Mouse (Mus musculus) heart, embryonic 15.5 days (tissue): ENCODE data around the gene Triobp. TPM values are rescaled to one million over a fixed set of nuclear protein-coding genes. Genes with fewer than 3 reads are reported as not detected.

Source experiments
- ATAC-seq: fragments of 200-750 bp; cut with Nextera tagmentation; replicated peaks from 2 replicates; pipeline ENCODE4 v1.8.0; 2017; ENCODE audit warnings: low read depth, moderate TSS enrichment; ENCODE audit not compliant: insufficient number of reproducible peaks, insufficient read depth, low FRiP score
- H3K27ac ChIP-seq: fragments of 300-500 bp; sonication (generic); 2 replicates; pipeline ENCODE4 v1.5.1; 2015; ENCODE audit warnings: mild to moderate bottlenecking, inconsistent platforms
- H3K27me3 ChIP-seq: fragments of 300-500 bp; sonication (generic); 2 replicates; pipeline ENCODE4 v1.6.1; 2015; ENCODE audit warnings: inconsistent platforms
- H3K36me3 ChIP-seq: fragments of 300-500 bp; sonication (generic); 2 replicates; pipeline ENCODE4 v1.6.1; 2015; ENCODE audit warnings: mild to moderate bottlenecking, inconsistent platforms
- H3K4me1 ChIP-seq: fragments of 300-500 bp; sonication (generic); replicated peaks from 2 replicates; pipeline ENCODE4 v1.6.1; 2015; ENCODE audit warnings: inconsistent platforms
- H3K4me2 ChIP-seq: fragments of 300-500 bp; sonication (generic); 2 replicates; pipeline ENCODE4 v1.6.1; 2015; ENCODE audit warnings: inconsistent platforms, mild to moderate bottlenecking, moderate library complexity
- H3K4me3 ChIP-seq: fragments of 300-500 bp; sonication (generic); 2 replicates; pipeline ENCODE4 v1.5.1; 2015; ENCODE audit warnings: mild to moderate bottlenecking, inconsistent platforms
- H3K9ac ChIP-seq: fragments of 300-500 bp; sonication (generic); 2 replicates; pipeline ENCODE4 v1.6.1; 2015; ENCODE audit warnings: mild to moderate bottlenecking, inconsistent platforms
- H3K9me3 ChIP-seq: fragments of 300-500 bp; sonication (generic); replicated peaks from 2 replicates; pipeline ENCODE4 v1.6.1; 2016; ENCODE audit warnings: inconsistent platforms
- WGBS: fragments of 180-500 bp; shearing (Covaris S2); methylation state at CpG from one replicate; pipeline ENCODE4 v1.1.7; 2015; ENCODE audit warnings: mixed read lengths; 5-methylcytosine and 5-hydroxymethylcytosine counted together
- polyA plus RNA-seq: library from polyadenylated mRNA; unstranded; fragments of >200 nt; fragmentation: Nextera tagmentation; extraction: Ambion mirVana; gene quantifications from 2 replicates; pipeline ENCODE4 v1.2.1, GENCODE M21; 2015

The Triobp gene
- polyA plus RNA-seq, 1 experiment from 2014 or later = 36.8 TPM

- 6% methylated on average over 9 of the region's 9 CpGs for WGBS
These were observed 4.9 kb upstream of the Triobp start for GRCm38 (mm10) chr15:78942663-78943062.

GRCm38 (mm10) chr15:78946232-78946631, 1.3 kb upstream of the Triobp start:
- ATAC-seq = no peak
- no peak overlapping the region for H3K27ac ChIP-seq
- H3K27me3 ChIP-seq = peaks cover 23% of the 10 kb centered on the region
- WGBS = 76% methylated on average over 7 of the region's 7 CpGs
- no peak overlapping the region for H3K4me3 ChIP-seq
- H3K4me1 ChIP-seq = peaks cover 16% of the 10 kb centered on the region
- peaks cover 3% of the 10 kb centered on the region for H3K36me3 ChIP-seq
- no peaks in the 10 kb centered on the region for H3K9me3 ChIP-seq
- no peak overlapping the region for H3K4me2 ChIP-seq
- H3K9ac ChIP-seq = no peak overlapping the region

More at GRCm38 (mm10) chr15:78942663-78943062, 4.9 kb upstream of the Triobp start:
- H3K36me3 ChIP-seq = peaks cover 36% of the 10 kb centered on the region
- peak overlapping the region; percentile 45; the same call in 1 of the 2 replicates for H3K9ac ChIP-seq
- no peaks in the 10 kb centered on the region for H3K9me3 ChIP-seq
- peak overlapping the region; percentile 48 for H3K4me3 ChIP-seq
- peak; percentile 32; the same call in 1 of the 2 replicates for ATAC-seq
- H3K4me1 ChIP-seq = peaks cover 8% of the 10 kb centered on the region
- H3K4me2 ChIP-seq = peak overlapping the region; percentile 72
- H3K27ac ChIP-seq = peak overlapping the region; percentile 31; the same call in 1 of the 2 replicates
- H3K27me3 ChIP-seq = peaks cover 11% of the 10 kb centered on the region; the same call in 1 of the 2 replicates

GRCm38 (mm10) chr15:78948152-78948725, 715 bp downstream of the Triobp start:
- Histone ChIP-seq H3K27ac (no peak overlapping the region), H3K9ac (peak overlapping the region; percentile 53), H3K4me1 (peaks cover 13% of the 10 kb centered on the region), H3K4me3 (peak overlapping the region; percentile 47), H3K4me2 (peak overlapping the region; percentile 72), H3K36me3 (no peaks in the 10 kb centered on the region), H3K9me3 (no peaks in the 10 kb centered on the region), H3K27me3 (peaks cover 23% of the 10 kb centered on the region)
- WGBS = 6% methylated on average over 11 of the region's 11 CpGs
- ATAC-seq = no peak

- ATAC-seq = no peak
- H3K4me2 ChIP-seq = no peak overlapping the region
- peaks cover 23% of the 10 kb centered on the region for H3K27me3 ChIP-seq
- no peak overlapping the region for H3K9ac ChIP-seq
- 99% methylated on average over 3 of the region's 3 CpGs for WGBS
- no peaks in the 10 kb centered on the region for H3K36me3 ChIP-seq
- H3K9me3 ChIP-seq = no peaks in the 10 kb centered on the region
- H3K4me3 ChIP-seq = no peak overlapping the region
- peaks cover 13% of the 10 kb centered on the region for H3K4me1 ChIP-seq
- no peak overlapping the region for H3K27ac ChIP-seq
These were observed 1.4 kb downstream of the Triobp start for GRCm38 (mm10) chr15:78948883-78949282.

- Histone ChIP-seq H3K27me3 (no peaks in the 10 kb centered on the region), H3K27ac (no peak overlapping the region), H3K9me3 (no peaks in the 10 kb centered on the region), H3K4me1 (no peaks in the 10 kb centered on the region; the same call in 1 of the 2 replicates), H3K4me2 (no peak overlapping the region), H3K4me3 (no peak overlapping the region), H3K36me3 (no peaks in the 10 kb centered on the region), H3K9ac (no peak overlapping the region)
- no peak for ATAC-seq
- 67% methylated on average over 3 of the region's 3 CpGs for WGBS
These were observed 8.1 kb downstream of the Triobp start for GRCm38 (mm10) chr15:78955663-78956062.

- no peak for ATAC-seq
- Histone ChIP-seq H3K4me1 (no peaks in the 10 kb centered on the region; the same call in 1 of the 2 replicates), H3K4me2 (no peak overlapping the region), H3K9ac (no peak overlapping the region), H3K27ac (no peak overlapping the region), H3K4me3 (no peak overlapping the region), H3K36me3 (no peaks in the 10 kb centered on the region), H3K27me3 (no peaks in the 10 kb centered on the region), H3K9me3 (no peaks in the 10 kb centered on the region)
- WGBS = 76% methylated on average over 4 of the region's 4 CpGs
These were observed 8.8 kb downstream of the Triobp start for GRCm38 (mm10) chr15:78956351-78956750.

GRCm38 (mm10) chr15:78957021-78957420, 9.5 kb downstream of the Triobp start:
- no peak overlapping the region for H3K9ac ChIP-seq
- no peak overlapping the region for H3K4me3 ChIP-seq
- no peaks in the 10 kb centered on the region for H3K9me3 ChIP-seq
- no peaks in the 10 kb centered on the region; the same call in 1 of the 2 replicates for H3K4me1 ChIP-seq
- H3K36me3 ChIP-seq = no peaks in the 10 kb centered on the region
- no peak overlapping the region for H3K27ac ChIP-seq
- WGBS = 50% methylated on average over 15 of the region's 15 CpGs
- H3K27me3 ChIP-seq = no peaks in the 10 kb centered on the region
- no peak for ATAC-seq
- no peak overlapping the region for H3K4me2 ChIP-seq

- Histone ChIP-seq H3K4me2 (no peak overlapping the region), H3K27ac (no peak overlapping the region), H3K4me3 (no peak overlapping the region), H3K36me3 (no peaks in the 10 kb centered on the region), H3K4me1 (peaks cover 5% of the 10 kb centered on the region; the same call in 1 of the 2 replicates), H3K9ac (no peak overlapping the region), H3K27me3 (no peaks in the 10 kb centered on the region), H3K9me3 (no peaks in the 10 kb centered on the region)
- 84% methylated on average over 11 of the region's 11 CpGs for WGBS
- no peak for ATAC-seq
These were observed 12.0 kb downstream of the Triobp start for GRCm38 (mm10) chr15:78959537-78959936.

GRCm38 (mm10) chr15:78960088-78960487, 12.6 kb downstream of the Triobp start:
- Histone ChIP-seq H3K36me3 (no peaks in the 10 kb centered on the region), H3K27me3 (no peaks in the 10 kb centered on the region), H3K9ac (no peak overlapping the region), H3K4me1 (peaks cover 5% of the 10 kb centered on the region; the same call in 1 of the 2 replicates), H3K4me3 (no peak overlapping the region), H3K27ac (no peak overlapping the region), H3K9me3 (no peaks in the 10 kb centered on the region), H3K4me2 (no peak overlapping the region)
- 60% methylated on average over 4 of the region's 4 CpGs for WGBS
- ATAC-seq = no peak

GRCm38 (mm10) chr15:78962885-78963284, 15.4 kb downstream of the Triobp start:
- Histone ChIP-seq H3K36me3 (no peaks in the 10 kb centered on the region), H3K4me3 (no peak overlapping the region), H3K27me3 (no peaks in the 10 kb centered on the region), H3K4me1 (0 out of 2 replicates have a peak, but pooled peaks cover 5% of the 10 kb centered on the region), H3K9me3 (no peaks in the 10 kb centered on the region), H3K27ac (no peak overlapping the region), H3K4me2 (no peak overlapping the region), H3K9ac (no peak overlapping the region)
- 23% methylated on average over 2 of the region's 2 CpGs for WGBS
- ATAC-seq = 0 out of 2 replicates have a peak, but pooled peaks have one; percentile 23

GRCm38 (mm10) chr15:78971626-78972025, 24.1 kb downstream of the Triobp start:
- no peaks in the 10 kb centered on the region for H3K9me3 ChIP-seq
- no peaks in the 10 kb centered on the region for H3K36me3 ChIP-seq
- H3K4me3 ChIP-seq = no peak overlapping the region
- no peak overlapping the region for H3K9ac ChIP-seq
- WGBS = 58% methylated on average over 6 of the region's 6 CpGs
- no peak overlapping the region for H3K27ac ChIP-seq
- H3K4me2 ChIP-seq = no peak overlapping the region
- H3K27me3 ChIP-seq = no peaks in the 10 kb centered on the region
- no peak for ATAC-seq
- H3K4me1 ChIP-seq = no peaks in the 10 kb centered on the region

GRCm38 (mm10) chr15:78973950-78974349, 26.4 kb downstream of the Triobp start:
- Histone ChIP-seq H3K4me2 (no peak overlapping the region), H3K27me3 (no peaks in the 10 kb centered on the region), H3K9ac (no peak overlapping the region), H3K27ac (no peak overlapping the region), H3K4me3 (no peak overlapping the region), H3K36me3 (no peaks in the 10 kb centered on the region), H3K9me3 (no peaks in the 10 kb centered on the region), H3K4me1 (peaks cover 8% of the 10 kb centered on the region)
- ATAC-seq = no peak
- 60% methylated on average over 7 of the region's 7 CpGs for WGBS
